8 mouse cellular contexts compared by ENCODE assay signal in genomic region chr14:13284845-13285198, GRCm38 (mm10). TPM values are rescaled to one million over a fixed set of nuclear protein-coding genes. Genes with fewer than 3 reads are reported as not detected.
DNase-seq lines count a peak whose midpoint lies in the region; ATAC-seq and TF ChIP-seq lines count a peak whose summit lies in the region.

No protein-coding gene starts in this region.

- TF ChIP-seq CTCF in ES-Bruce4 (IDR thresholded peaks at IDR 0.05; ENCODE audit: low read depth, low read length): no peak
- TF ChIP-seq CTCF in forebrain, postnatal 0 days (IDR thresholded peaks at IDR 0.05; ENCODE audit: low read depth): no peak

- 16% methylated on average over 13 of the region's 13 CpGs for WGBS in heart, embryonic 12.5 days
- 13% methylated on average over 13 of the region's 13 CpGs for WGBS in forebrain, postnatal 0 days
- 18% methylated on average over 13 of the region's 13 CpGs for WGBS in midbrain, embryonic 10.5 days

- no peak overlapping the region for H3K27ac ChIP-seq in heart, embryonic 12.5 days (ENCODE audit: poor library complexity, severe bottlenecking)
- H3K27ac ChIP-seq in ES-Bruce4 (ENCODE audit: insufficient read depth, low read length): no peak overlapping the region
- no peak overlapping the region for H3K27ac ChIP-seq in forebrain, postnatal 0 days (ENCODE audit: low read depth, low read length)
- 0 out of 2 replicates have a peak overlapping the region, but pooled peaks have one; percentile 19 for H3K27ac ChIP-seq in midbrain, embryonic 10.5 days (replicated peaks)

- intact Hi-C loops in heart, postnatal 14 days (cut with DNase I): no loop called here

- TF ChIP-seq POLR2A in ES-Bruce4 (IDR thresholded peaks at IDR 0.05; ENCODE audit: insufficient read depth, low read length): no peak

- DNase-seq in heart, postnatal 14 days: no peak
- DNase-seq in forebrain, postnatal 0 days: no peak
- DNase-seq in midbrain, embryonic 10.5 days (ENCODE audit: low spot score): no peak
- no peak for DNase-seq in ovary, postnatal 14 days (ENCODE audit: low spot score)
- no peak for DNase-seq in right cerebral cortex, postnatal 4 days
- no peak for DNase-seq in spleen, postnatal 14 days (ENCODE audit: low spot score in 2 of 2)

- H3K36me3 ChIP-seq in heart, embryonic 12.5 days: no peaks in the 10 kb centered on the region
- H3K36me3 ChIP-seq in ES-Bruce4 (ENCODE audit: control insufficient read depth, insufficient read depth, low read length, poor library complexity, severe bottlenecking): no peaks in the 10 kb centered on the region
- no peaks in the 10 kb centered on the region for H3K36me3 ChIP-seq in forebrain, postnatal 0 days (ENCODE audit: insufficient read depth)
- H3K36me3 ChIP-seq in midbrain, embryonic 10.5 days: no peaks in the 10 kb centered on the region

- no peak overlapping the region for H3K9ac ChIP-seq in heart, embryonic 12.5 days
- no peak overlapping the region for H3K9ac ChIP-seq in ES-Bruce4 (ENCODE audit: low read depth, poor library complexity, severe bottlenecking)
- H3K9ac ChIP-seq in forebrain, postnatal 0 days: peak overlapping the region; percentile 41; the same call in 1 of the 2 replicates

- H3K4me1 ChIP-seq in heart, embryonic 12.5 days (replicated peaks): no peaks in the 10 kb centered on the region
- H3K4me1 ChIP-seq in ES-Bruce4 (ENCODE audit: control insufficient read depth, insufficient read depth, low read length): no peaks in the 10 kb centered on the region
- H3K4me1 ChIP-seq in forebrain, postnatal 0 days (ENCODE audit: insufficient read depth): no peaks in the 10 kb centered on the region; the same call in 1 of the 2 replicates
- peaks cover 15% of the 10 kb centered on the region for H3K4me1 ChIP-seq in midbrain, embryonic 10.5 days

- H3K4me2 ChIP-seq in heart, embryonic 12.5 days: peak overlapping the region; percentile 80
- H3K4me2 ChIP-seq in forebrain, postnatal 0 days (ENCODE audit: low read depth): peak overlapping the region; percentile 75

- ATAC-seq in heart, embryonic 12.5 days (ENCODE audit: insufficient number of reproducible peaks, low FRiP score): no peak
- ATAC-seq in forebrain, postnatal 0 days: no peak; the same call in 1 of the 2 replicates

- no peaks in the 10 kb centered on the region for H3K9me3 ChIP-seq in heart, embryonic 12.5 days (replicated peaks)
- H3K9me3 ChIP-seq in ES-Bruce4 (replicated peaks; ENCODE audit: control insufficient read depth, insufficient read depth, low read length, poor library complexity, severe bottlenecking): no peaks in the 10 kb centered on the region
- H3K9me3 ChIP-seq in forebrain, postnatal 0 days (ENCODE audit: low read length): no peaks in the 10 kb centered on the region
- H3K9me3 ChIP-seq in midbrain, embryonic 10.5 days (replicated peaks): no peaks in the 10 kb centered on the region

- no peak for TF ChIP-seq EP300 in ES-Bruce4 (IDR thresholded peaks at IDR 0.05; ENCODE audit: insufficient read depth, low read depth, low read length)

- peaks cover 9% of the 10 kb centered on the region; the same call in 1 of the 2 replicates for H3K27me3 ChIP-seq in heart, embryonic 12.5 days (replicated peaks)
- peaks cover 1% of the 10 kb centered on the region; the same call in 1 of the 2 replicates for H3K27me3 ChIP-seq in ES-Bruce4 (ENCODE audit: control insufficient read depth, insufficient read depth, low read length, poor library complexity, severe bottlenecking)
- H3K27me3 ChIP-seq in forebrain, postnatal 0 days (ENCODE audit: insufficient read depth, low read length): no peaks in the 10 kb centered on the region
- H3K27me3 ChIP-seq in midbrain, embryonic 10.5 days (ENCODE audit: low read depth, poor library complexity, severe bottlenecking): peaks cover 31% of the 10 kb centered on the region

- H3K4me3 ChIP-seq in heart, embryonic 12.5 days: peak overlapping the region; percentile 39
- 0 out of 2 replicates have a peak overlapping the region, but pooled peaks have one; percentile 2 for H3K4me3 ChIP-seq in ES-Bruce4 (ENCODE audit: low read depth, low read length)
- peak overlapping the region; percentile 41 for H3K4me3 ChIP-seq in forebrain, postnatal 0 days (ENCODE audit: low read depth, low read length)
- peak overlapping the region; percentile 53 for H3K4me3 ChIP-seq in midbrain, embryonic 10.5 days

RNA-seq across cellular contexts. Expression of gene Synpr, which starts 0.2 kb away (rescaled TPM):
- 0.22 and 0.64 TPM in 2 replicates for polyA plus RNA-seq in heart, embryonic 12.5 days (2016; fragmentation: Nextera tagmentation; extraction: Ambion mirVana)
- not detected for total RNA-seq in heart, postnatal 14 days (2021)
- 0.36 TPM in 1 of 2 replicates, not detected in the other for polyA plus RNA-seq in ES-Bruce4 (2011; ENCODE audit: insufficient read depth, insufficient read length, low read depth, missing spikeins)
- 67.2 and 107 TPM in 2 replicates for total RNA-seq in forebrain, postnatal 0 days (2014; rRNA removed)
- polyA plus RNA-seq in forebrain, postnatal 0 days (2015; fragmentation: Nextera tagmentation; extraction: Ambion mirVana): 64.5 and 69.3 TPM in 2 replicates
- polyA plus RNA-seq in midbrain, embryonic 10.5 days (2016; fragmentation: Nextera tagmentation; extraction: Ambion mirVana): 2.6 and 4.4 TPM in 2 replicates

Comparison
In these comparisons a context has a peak if more than half of its experiments do, and no peak if none do; other contexts are left out.
1. H3K4me3 ChIP-seq: peak in every context shown above with its lines; median percentile 53 in midbrain, embryonic 10.5 days; 41 in forebrain, postnatal 0 days; 39 in heart, embryonic 12.5 days; 2 in ES-Bruce4.
2. RNA of gene Synpr, which starts 0.2 kb away (polyA plus RNA-seq): 64.5 to 69.3 TPM in forebrain, postnatal 0 days; 2.6 to 4.4 TPM in midbrain, embryonic 10.5 days, 0.22 to 0.64 TPM in heart, embryonic 12.5 days and 0.36 TPM in ES-Bruce4; every median in the first group is over 10 times any median in the second.